Mouse (Mus musculus): ENCODE data around the gene Vps4a. TPM values are rescaled to one million over a fixed set of nuclear protein-coding genes. Genes with fewer than 3 reads are reported as not detected.
A peak's percentile ranks its signal among the peaks of the same experiment; 100 is the strongest.

Vps4a gene
- polyA plus RNA-seq, 1 experiment from 2014 or later = 41.4 TPM

GRCm38 (mm10) chr8:106997416-106997815 is 33.6 kb upstream of the Vps4a start:
- H3K4me1 ChIP-seq (replicated peaks; ENCODE audit: control insufficient read depth, insufficient read depth) = no peaks in the 10 kb centered on the region
- no peak overlapping the region for H3K4me3 ChIP-seq (ENCODE audit: low read depth, low read length)
- no peaks in the 10 kb centered on the region for H3K9me3 ChIP-seq (ENCODE audit: control insufficient read depth, low read length)
- H3K36me3 ChIP-seq (ENCODE audit: control insufficient read depth, insufficient read depth, low read length) = peaks cover 6% of the 10 kb centered on the region; the same call in 1 of the 2 replicates
- ATAC-seq (ENCODE audit: low FRiP score, low TSS enrichment) = no peak
- no peak for TF ChIP-seq EP300 (optimal IDR thresholded peaks at IDR 0.05)
- TF ChIP-seq CTCF (IDR thresholded peaks at IDR 0.05; ENCODE audit: low read depth) = no peak
- no peak overlapping the region for H3K9ac ChIP-seq (ENCODE audit: low read length)
- WGBS = 75% methylated on average over 4 of the region's 4 CpGs
- no peak for DNase-seq (ENCODE audit: low spot score)
- no peak overlapping the region for H3K4me2 ChIP-seq (replicated peaks; ENCODE audit: low read depth)
- no peaks in the 10 kb centered on the region for H3K27me3 ChIP-seq (ENCODE audit: control insufficient read depth, insufficient read depth, low read length)
- no peak overlapping the region for H3K27ac ChIP-seq (replicated peaks)

GRCm38 (mm10) chr8:106999068-106999467 is 32.0 kb upstream of the Vps4a start:
- H3K9ac ChIP-seq (ENCODE audit: low read length) = no peak overlapping the region
- no peaks in the 10 kb centered on the region for H3K4me1 ChIP-seq (replicated peaks; ENCODE audit: control insufficient read depth, insufficient read depth)
- H3K27ac ChIP-seq (replicated peaks) = no peak overlapping the region
- no peak overlapping the region for H3K4me2 ChIP-seq (replicated peaks; ENCODE audit: low read depth)
- no peaks in the 10 kb centered on the region for H3K27me3 ChIP-seq (ENCODE audit: control insufficient read depth, insufficient read depth, low read length)
- H3K4me3 ChIP-seq (ENCODE audit: low read depth, low read length) = no peak overlapping the region
- WGBS = 74% methylated on average over 1 of the region's 1 CpGs
- ATAC-seq (ENCODE audit: low FRiP score, low TSS enrichment) (no peak; the same call in 1 of the 2 replicates), DNase-seq (ENCODE audit: low spot score) (no peak)
- H3K9me3 ChIP-seq (ENCODE audit: control insufficient read depth, low read length) = no peaks in the 10 kb centered on the region
- no peak for TF ChIP-seq CTCF (IDR thresholded peaks at IDR 0.05; ENCODE audit: low read depth)
- no peak for TF ChIP-seq EP300 (optimal IDR thresholded peaks at IDR 0.05)
- peaks cover 6% of the 10 kb centered on the region; the same call in 1 of the 2 replicates for H3K36me3 ChIP-seq (ENCODE audit: control insufficient read depth, insufficient read depth, low read length)

- Histone ChIP-seq H3K4me2 (replicated peaks; ENCODE audit: low read depth) (no peak overlapping the region), H3K9me3 (ENCODE audit: control insufficient read depth, low read length) (no peaks in the 10 kb centered on the region), H3K36me3 (ENCODE audit: control insufficient read depth, insufficient read depth, low read length) (peaks cover 2% of the 10 kb centered on the region; the same call in 1 of the 2 replicates), H3K4me3 (ENCODE audit: low read depth, low read length) (no peak overlapping the region), H3K27me3 (ENCODE audit: control insufficient read depth, insufficient read depth, low read length) (no peaks in the 10 kb centered on the region), H3K4me1 (replicated peaks; ENCODE audit: control insufficient read depth, insufficient read depth) (no peaks in the 10 kb centered on the region), H3K9ac (ENCODE audit: low read length) (no peak overlapping the region), H3K27ac (replicated peaks) (no peak overlapping the region)
- peak; percentile 94 for DNase-seq (ENCODE audit: low spot score)
- ATAC-seq (ENCODE audit: low FRiP score, low TSS enrichment) = peak; percentile 98
- 21% methylated on average over 5 of the region's 5 CpGs for WGBS
- TF ChIP-seq EP300 (optimal IDR thresholded peaks at IDR 0.05) (no peak), CTCF (IDR thresholded peaks at IDR 0.05; ENCODE audit: low read depth) (peak; percentile 100)
Measured at GRCm38 (mm10) chr8:107002532-107002931, 28.5 kb upstream of the Vps4a start.

GRCm38 (mm10) chr8:107007795-107008194 is 23.2 kb upstream of the Vps4a start:
- H3K27me3 ChIP-seq (ENCODE audit: control insufficient read depth, insufficient read depth, low read length) = no peaks in the 10 kb centered on the region
- no peaks in the 10 kb centered on the region for H3K9me3 ChIP-seq (ENCODE audit: control insufficient read depth, low read length)
- no peak for ATAC-seq (ENCODE audit: low FRiP score, low TSS enrichment)
- no peak overlapping the region for H3K4me3 ChIP-seq (ENCODE audit: low read depth, low read length)
- no peaks in the 10 kb centered on the region for H3K4me1 ChIP-seq (replicated peaks; ENCODE audit: control insufficient read depth, insufficient read depth)
- H3K36me3 ChIP-seq (ENCODE audit: control insufficient read depth, insufficient read depth, low read length) = peaks cover 6% of the 10 kb centered on the region; the same call in 1 of the 2 replicates
- no peak overlapping the region for H3K9ac ChIP-seq (ENCODE audit: low read length)
- no peak overlapping the region for H3K4me2 ChIP-seq (replicated peaks; ENCODE audit: low read depth)
- DNase-seq (ENCODE audit: low spot score) = no peak
- 75% methylated on average over 3 of the region's 3 CpGs for WGBS
- H3K27ac ChIP-seq (replicated peaks) = no peak overlapping the region
- TF ChIP-seq CTCF (IDR thresholded peaks at IDR 0.05; ENCODE audit: low read depth) (no peak), EP300 (optimal IDR thresholded peaks at IDR 0.05) (no peak)

- H3K9ac ChIP-seq (ENCODE audit: low read length) = no peak overlapping the region
- DNase-seq (ENCODE audit: low spot score) = no peak
- H3K4me3 ChIP-seq (ENCODE audit: low read depth, low read length) = no peak overlapping the region
- no peak overlapping the region for H3K4me2 ChIP-seq (replicated peaks; ENCODE audit: low read depth)
- no peak overlapping the region for H3K27ac ChIP-seq (replicated peaks)
- no peak for TF ChIP-seq CTCF (IDR thresholded peaks at IDR 0.05; ENCODE audit: low read depth)
- TF ChIP-seq EP300 (optimal IDR thresholded peaks at IDR 0.05) = no peak
- no peak for ATAC-seq (ENCODE audit: low FRiP score, low TSS enrichment)
- H3K9me3 ChIP-seq (ENCODE audit: control insufficient read depth, low read length) = no peaks in the 10 kb centered on the region
- H3K4me1 ChIP-seq (replicated peaks; ENCODE audit: control insufficient read depth, insufficient read depth) = no peaks in the 10 kb centered on the region
- WGBS = 81% methylated on average over 2 of the region's 2 CpGs
- no peaks in the 10 kb centered on the region for H3K27me3 ChIP-seq (ENCODE audit: control insufficient read depth, insufficient read depth, low read length)
- peaks cover 8% of the 10 kb centered on the region; the same call in 1 of the 2 replicates for H3K36me3 ChIP-seq (ENCODE audit: control insufficient read depth, insufficient read depth, low read length)
Measured at GRCm38 (mm10) chr8:107012666-107013065, 18.4 kb upstream of the Vps4a start.

DNA sequence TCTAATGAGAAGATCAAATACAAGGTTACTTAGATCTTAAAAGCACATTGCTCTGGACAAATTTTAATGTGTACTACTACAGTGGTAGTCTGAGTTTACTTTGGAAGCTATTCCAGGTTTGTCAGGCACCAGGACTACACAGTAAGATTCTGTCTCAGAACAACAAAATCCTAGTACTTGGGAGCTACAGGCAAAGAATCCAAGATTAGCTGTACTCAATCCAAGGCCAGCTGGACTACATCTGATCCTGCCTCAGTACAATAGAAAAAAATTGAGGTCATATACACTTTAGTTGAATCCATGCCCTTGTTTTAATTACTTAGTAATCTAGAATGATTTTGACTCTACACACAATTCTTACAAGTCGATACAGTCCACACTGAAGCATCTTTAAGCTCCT is 16.1 kb upstream of the Vps4a start:
- H3K9ac ChIP-seq (ENCODE audit: low read length) = no peak overlapping the region
- H3K9me3 ChIP-seq (ENCODE audit: control insufficient read depth, low read length) = no peaks in the 10 kb centered on the region
- H3K27me3 ChIP-seq (ENCODE audit: control insufficient read depth, insufficient read depth, low read length) = no peaks in the 10 kb centered on the region
- peaks cover 8% of the 10 kb centered on the region; the same call in 1 of the 2 replicates for H3K36me3 ChIP-seq (ENCODE audit: control insufficient read depth, insufficient read depth, low read length)
- WGBS = 69% methylated on average over 1 of the region's 1 CpGs
- no peak overlapping the region for H3K4me2 ChIP-seq (replicated peaks; ENCODE audit: low read depth)
- no peaks in the 10 kb centered on the region for H3K4me1 ChIP-seq (replicated peaks; ENCODE audit: control insufficient read depth, insufficient read depth)
- ATAC-seq (ENCODE audit: low FRiP score, low TSS enrichment) = no peak
- no peak for TF ChIP-seq CTCF (IDR thresholded peaks at IDR 0.05; ENCODE audit: low read depth)
- no peak for TF ChIP-seq EP300 (optimal IDR thresholded peaks at IDR 0.05)
- DNase-seq (ENCODE audit: low spot score) = no peak
- H3K4me3 ChIP-seq (ENCODE audit: low read depth, low read length) = no peak overlapping the region
- no peak overlapping the region for H3K27ac ChIP-seq (replicated peaks)
